Mouse (Mus musculus) MEL (cell line): ENCODE measurements around the gene Rarb. TPM values are rescaled to one million over a fixed set of nuclear protein-coding genes. Genes with fewer than 3 reads are reported as not detected.

ENCODE experiments used
- DNase-seq: peaks from one replicate; pipeline ENCODE4 v3.0.0; 2011; ENCODE audit warnings: low read depth, low spot score
- H3K27ac ChIP-seq: 2 replicates; pipeline ENCODE4 v1.5.1; 2012; ENCODE audit warnings: low read depth, mild to moderate bottlenecking, control low read depth, low read length, moderate library complexity; ENCODE audit not compliant: control insufficient read depth
- H3K27me3 ChIP-seq, 2 experiments: fragments of 150-350 bp in 1 of 2; sonication (generic) in 1 of 2; 2 replicates each; pipeline ENCODE4 v1.6.1; 2012; ENCODE audit warnings: low read length in 2 of 2, mild to moderate bottlenecking in 2 of 2, improper control_type of control experiment in 1 of 2, moderate library complexity in 1 of 2; ENCODE audit not compliant: insufficient read depth in 2 of 2, control insufficient read depth in 1 of 2
- H3K36me3 ChIP-seq, 2 experiments: 2 replicates each; pipeline ENCODE4 v1.6.1; 2012 to 2014; ENCODE audit warnings: low read length in 2 of 2, improper control_type of control experiment in 1 of 2, inconsistent platforms in 1 of 2, mild to moderate bottlenecking in 1 of 2; ENCODE audit not compliant: insufficient read depth in 2 of 2, control insufficient read depth in 1 of 2
- H3K4me1 ChIP-seq, 2 experiments: fragments of 150-350 bp in 1 of 2; sonication (generic) in 1 of 2; 2 replicates each; pipeline ENCODE4 v1.6.1; 2012; ENCODE audit warnings: low read length in 2 of 2, improper control_type of control experiment in 1 of 2, mild to moderate bottlenecking in 1 of 2; ENCODE audit not compliant: insufficient read depth in 2 of 2, control insufficient read depth in 1 of 2
- H3K4me3 ChIP-seq, 2 experiments: fragments of 150-350 bp in 1 of 2; sonication (generic) in 1 of 2; 2 replicates each; pipeline ENCODE4 v1.5.1; 2012; ENCODE audit warnings: low read depth in 2 of 2, low read length in 2 of 2, mild to moderate bottlenecking in 2 of 2, moderate library complexity in 2 of 2, control low read depth in 1 of 2, improper control_type of control experiment in 1 of 2; ENCODE audit not compliant: control insufficient read depth in 1 of 2, insufficient read depth in 1 of 2
- H3K79me2 ChIP-seq: 2 replicates; pipeline ENCODE4 v1.6.1; 2012; ENCODE audit warnings: mild to moderate bottlenecking, low read length, moderate library complexity; ENCODE audit not compliant: control insufficient read depth, poor library complexity, insufficient read depth
- H3K9ac ChIP-seq: 2 replicates; pipeline ENCODE4 v1.6.1; 2012; ENCODE audit warnings: low read depth, mild to moderate bottlenecking, control low read depth, low read length, moderate library complexity; ENCODE audit not compliant: control insufficient read depth, poor library complexity, severe bottlenecking
- H3K9me3 ChIP-seq: fragments of 150-350 bp; sonication (generic); replicated peaks from 2 replicates; pipeline ENCODE4 v1.6.1; 2012; ENCODE audit warnings: mild to moderate bottlenecking, low read length, improper control_type of control experiment, moderate library complexity; ENCODE audit not compliant: insufficient read depth
- BHLHE40 ChIP-seq: IDR thresholded peaks from 2 replicates; pipeline ENCODE4 v1.6.1; 2012; ENCODE audit warnings: low read depth, mild to moderate bottlenecking, inconsistent platforms, low read length, improper control_type of control experiment, borderline replicate concordance
- E2F4 ChIP-seq: IDR thresholded peaks from 2 replicates; pipeline ENCODE4 v1.6.1; 2011; ENCODE audit warnings: low read depth, low read length, improper control_type of control experiment, borderline replicate concordance
- ELF1 ChIP-seq: IDR thresholded peaks from 2 replicates; pipeline ENCODE4 v1.6.1; 2014; ENCODE audit warnings: low read depth, mild to moderate bottlenecking, inconsistent platforms, low read length, improper control_type of control experiment, moderate library complexity
- ETS1 ChIP-seq: IDR thresholded peaks from 2 replicates; pipeline ENCODE4 v1.6.1; 2012; ENCODE audit warnings: low read depth, mild to moderate bottlenecking, inconsistent platforms, low read length, improper control_type of control experiment, moderate library complexity
- HCFC1 ChIP-seq: IDR thresholded peaks from 2 replicates; pipeline ENCODE4 v1.6.1; 2012; ENCODE audit warnings: low read depth, mild to moderate bottlenecking, inconsistent platforms, low read length, improper control_type of control experiment, moderate library complexity
- JUND ChIP-seq: IDR thresholded peaks from 2 replicates; pipeline ENCODE4 v1.6.1; 2011; ENCODE audit warnings: low read depth, mild to moderate bottlenecking, improper control_type of control experiment, low read length
- KAT2A ChIP-seq: conservative IDR thresholded peaks from 2 replicates; pipeline ENCODE4 v1.6.1; 2012; ENCODE audit warnings: low read depth, low read length, improper control_type of control experiment, inconsistent platforms
- MAFK ChIP-seq: IDR thresholded peaks from 2 replicates; pipeline ENCODE4 v1.6.1; 2011; ENCODE audit warnings: low read depth, mild to moderate bottlenecking, low read length, improper control_type of control experiment, borderline replicate concordance
- MAX ChIP-seq: IDR thresholded peaks from 2 replicates; pipeline ENCODE4 v1.6.1; 2011; ENCODE audit warnings: low read length, improper control_type of control experiment
- MAZ ChIP-seq: IDR thresholded peaks from 2 replicates; pipeline ENCODE4 v1.6.1; 2012; ENCODE audit warnings: low read depth, mild to moderate bottlenecking, inconsistent platforms, low read length, improper control_type of control experiment
- NELFE ChIP-seq: IDR thresholded peaks from 2 replicates; pipeline ENCODE4 v1.6.1; 2011; ENCODE audit warnings: low read depth, low read length, improper control_type of control experiment
- NRF1 ChIP-seq: IDR thresholded peaks from 2 replicates; pipeline ENCODE4 v1.6.1; 2014; ENCODE audit warnings: low read depth, mild to moderate bottlenecking, inconsistent platforms, low read length, improper control_type of control experiment, moderate library complexity; ENCODE audit not compliant: poor library complexity, insufficient read depth, severe bottlenecking
- POLR2A ChIP-seq, 2 experiments: IDR thresholded peaks; 2 replicates each; pipeline ENCODE4 v1.6.1; 2011 to 2012; ENCODE audit warnings: low read length in 2 of 2, mild to moderate bottlenecking in 2 of 2, control low read depth in 1 of 2, improper control_type of control experiment in 1 of 2, low read depth in 1 of 2, moderate library complexity in 1 of 2; ENCODE audit not compliant: control insufficient read depth in 1 of 2, insufficient read depth in 1 of 2, poor library complexity in 1 of 2
- POLR2AphosphoS5 ChIP-seq: IDR thresholded peaks from 2 replicates; pipeline ENCODE4 v1.6.1; 2012; ENCODE audit warnings: low read depth, borderline replicate concordance, mild to moderate bottlenecking, inconsistent platforms, low read length, moderate library complexity, mixed read lengths
- SIN3A ChIP-seq: IDR thresholded peaks from 2 replicates; pipeline ENCODE4 v1.6.1; 2012; ENCODE audit warnings: low read length, improper control_type of control experiment, inconsistent platforms
- SMC3 ChIP-seq: IDR thresholded peaks from 2 replicates; pipeline ENCODE4 v1.6.1; 2011; ENCODE audit warnings: low read depth, low read length, improper control_type of control experiment
- TAL1 ChIP-seq: IDR thresholded peaks from 2 replicates; pipeline ENCODE4 v1.6.1; 2012; ENCODE audit warnings: mild to moderate bottlenecking, inconsistent platforms, low read length, moderate library complexity, mixed read lengths
- TBP ChIP-seq: IDR thresholded peaks from 2 replicates; pipeline ENCODE4 v1.8.0; 2011; ENCODE audit warnings: low read depth, low read length, improper control_type of control experiment
- UBTF ChIP-seq: IDR thresholded peaks from 2 replicates; pipeline ENCODE4 v1.6.1; 2012; ENCODE audit warnings: low read depth, mild to moderate bottlenecking, inconsistent platforms, low read length, improper control_type of control experiment, moderate library complexity, borderline replicate concordance; ENCODE audit not compliant: insufficient read depth
- USF1 ChIP-seq: IDR thresholded peaks from 2 replicates; pipeline ENCODE4 v1.6.1; 2014; ENCODE audit warnings: low read depth, mild to moderate bottlenecking, inconsistent platforms, low read length, improper control_type of control experiment, moderate library complexity
- USF2 ChIP-seq, 2 experiments: IDR thresholded peaks; 2 replicates each; pipeline ENCODE4 v1.6.1; 2011 to 2012; ENCODE audit warnings: improper control_type of control experiment in 2 of 2, low read length in 2 of 2, borderline replicate concordance in 1 of 2, inconsistent platforms in 1 of 2, low read depth in 1 of 2, mild to moderate bottlenecking in 1 of 2; ENCODE audit not compliant: insufficient read depth in 1 of 2
- ZKSCAN1 ChIP-seq: IDR thresholded peaks from 2 replicates; pipeline ENCODE4 v1.6.1; 2012; ENCODE audit warnings: low read depth, mild to moderate bottlenecking, inconsistent platforms, low read length, improper control_type of control experiment, moderate library complexity
- ZMIZ1 ChIP-seq: IDR thresholded peaks from 2 replicates; pipeline ENCODE4 v1.6.1; 2012; ENCODE audit warnings: low read depth, mild to moderate bottlenecking, inconsistent platforms, low read length, improper control_type of control experiment, moderate library complexity
- ZNF384 ChIP-seq: IDR thresholded peaks from 2 replicates; pipeline ENCODE4 v1.6.1; 2012; ENCODE audit warnings: low read depth, mild to moderate bottlenecking, inconsistent platforms, low read length, improper control_type of control experiment
- polyA plus RNA-seq, 2 experiments: library from polyadenylated mRNA; stranded (reverse) in 1 of 2; unstranded in 1 of 2; fragments of >175 nt in 1 of 2; fragments of >200 nt in 1 of 2; gene quantifications; 2 replicates each; pipeline versions ENCODE4 v1.2.1 to v1.2.4; 2012; ENCODE audit warnings: low replicate concordance in 2 of 2, low read depth in 1 of 2; ENCODE audit not compliant: insufficient read length in 2 of 2, insufficient read depth in 1 of 2, missing spikeins in 1 of 2
- total RNA-seq: library from RNA; depleted of rRNA; stranded (reverse); fragments of 300-350 nt; gene quantifications from 2 replicates; pipeline ENCODE4 v1.2.3, GENCODE M21; 2012

Gene Rarb
- total and polyA plus RNA-seq, 3 experiments = not detected

GRCm38 (mm10) chr14:16554319-16554642 lies 264.7 kb downstream of the Rarb start:
- Histone ChIP-seq H3K79me2 (no peaks in the 10 kb centered on the region), H3K27me3 (no peaks in the 10 kb centered on the region), H3K36me3 (peaks cover 0 to 3% of the 10 kb centered on the region in 2 experiments; a peak in 1 of 4 replicates), H3K9ac (no peak overlapping the region), H3K27ac (no peak overlapping the region), H3K4me1 (peaks cover 0 to 4% of the 10 kb centered on the region in 2 experiments; a peak in 2 of 4 replicates), H3K9me3 (no peaks in the 10 kb centered on the region), H3K4me3 (no peak overlapping the region)
- TF ChIP-seq ZNF384 (no peak), ZKSCAN1 (no peak), MAX (no peak), POLR2A (IDR thresholded peaks at IDR 0.05; ENCODE audit: control insufficient read depth in 1 of 2, insufficient read depth in 1 of 2, low read depth in 1 of 2, low read length in 2 of 2, poor library complexity in 1 of 2) (no peak), ELF1 (no peak), JUND (no peak), UBTF (no peak), NELFE (no peak), BHLHE40 (no peak), MAZ (no peak), NRF1 (no peak)
- DNase-seq = no peak

GRCm38 (mm10) chr14:16552293-16552692 lies 266.7 kb downstream of the Rarb start:
- Histone ChIP-seq H3K4me1 (peaks cover 0 to 8% of the 10 kb centered on the region in 2 experiments; a peak in 1 of 4 replicates), H3K79me2 (no peaks in the 10 kb centered on the region), H3K4me3 (no peak overlapping the region), H3K9ac (no peak overlapping the region), H3K27me3 (no peaks in the 10 kb centered on the region), H3K36me3 (no peaks in the 10 kb centered on the region), H3K27ac (no peak overlapping the region), H3K9me3 (no peaks in the 10 kb centered on the region)
- TF ChIP-seq USF2 (IDR thresholded peaks at IDR 0.05; ENCODE audit: borderline replicate concordance in 1 of 2, insufficient read depth in 1 of 2, low read depth in 1 of 2, low read length in 2 of 2) (no peak), SMC3 (no peak), ZMIZ1 (no peak), SIN3A (no peak)
- no peak for DNase-seq

GRCm38 (mm10) chr14:16551843-16552242 lies 267.1 kb downstream of the Rarb start:
- Histone ChIP-seq H3K27ac (no peak overlapping the region), H3K36me3 (no peaks in the 10 kb centered on the region), H3K4me3 (no peak overlapping the region), H3K9me3 (no peaks in the 10 kb centered on the region), H3K27me3 (no peaks in the 10 kb centered on the region), H3K79me2 (no peaks in the 10 kb centered on the region), H3K9ac (no peak overlapping the region), H3K4me1 (peaks cover 0 to 12% of the 10 kb centered on the region in 2 experiments; a peak in 2 of 4 replicates)
- no peak for DNase-seq
- no peak for TF ChIP-seq ZNF384
- no peak for TF ChIP-seq E2F4
- TF ChIP-seq USF1 = no peak
- TF ChIP-seq ZMIZ1 = no peak
- TF ChIP-seq KAT2A = no peak
- TF ChIP-seq TAL1 = no peak
- no peak for TF ChIP-seq NRF1
- no peak for TF ChIP-seq POLR2AphosphoS5
- no peak for TF ChIP-seq TBP
- TF ChIP-seq MAZ = no peak
- no peak for TF ChIP-seq HCFC1
- TF ChIP-seq MAFK = no peak
- no peak for TF ChIP-seq ETS1
- TF ChIP-seq SMC3 = no peak
- no peak for TF ChIP-seq NELFE
